Mouse (Mus musculus) limb, embryonic 11.5 days (tissue): ENCODE measurements around the gene Ift57. TPM values are rescaled to one million over a fixed set of nuclear protein-coding genes. Genes with fewer than 3 reads are reported as not detected.

ENCODE experiments used
- ATAC-seq: fragments of 200-750 bp; cut with Nextera tagmentation; 2 replicates; pipeline ENCODE4 v1.8.0; 2017; ENCODE audit warnings: low read depth; ENCODE audit not compliant: insufficient number of reproducible peaks, low FRiP score, low TSS enrichment
- DNase-seq: peaks from one replicate; pipeline ENCODE4 v3.0.0-alpha.2; 2015; ENCODE audit warnings: low spot score
- H3K27ac ChIP-seq: fragments of 300-500 bp; sonication (generic); replicated peaks from 2 replicates; pipeline ENCODE4 v1.5.1; 2014; ENCODE audit warnings: low read depth, mild to moderate bottlenecking, low read length
- H3K27me3 ChIP-seq: fragments of 300-500 bp; sonication (generic); 2 replicates; pipeline ENCODE4 v1.6.1; 2014; ENCODE audit warnings: mild to moderate bottlenecking, low read length, mixed read lengths; ENCODE audit not compliant: control insufficient read depth, insufficient read depth
- H3K36me3 ChIP-seq: fragments of 300-500 bp; sonication (generic); 2 replicates; pipeline ENCODE4 v1.6.1; 2014; ENCODE audit warnings: mild to moderate bottlenecking, low read length, moderate library complexity, mixed read lengths; ENCODE audit not compliant: control insufficient read depth, insufficient read depth
- H3K4me1 ChIP-seq: fragments of 300-500 bp; sonication (generic); 2 replicates; pipeline ENCODE4 v1.6.1; 2014; ENCODE audit warnings: low read length, mixed read lengths; ENCODE audit not compliant: control insufficient read depth, insufficient read depth
- H3K4me2 ChIP-seq: fragments of 300-500 bp; sonication (generic); 2 replicates; pipeline ENCODE4 v1.6.1; 2014; ENCODE audit warnings: low read depth, mild to moderate bottlenecking, moderate library complexity; ENCODE audit not compliant: severe bottlenecking
- H3K4me3 ChIP-seq: fragments of 300-500 bp; sonication (generic); 2 replicates; pipeline ENCODE4 v1.5.1; 2014; ENCODE audit warnings: low read depth, low read length
- H3K9ac ChIP-seq: fragments of 300-500 bp; sonication (generic); 2 replicates; pipeline ENCODE4 v1.6.1; 2014; ENCODE audit warnings: mild to moderate bottlenecking, low read length
- H3K9me3 ChIP-seq: fragments of 300-500 bp; sonication (generic); 2 replicates; pipeline ENCODE4 v1.6.1; 2016; ENCODE audit warnings: low read length; ENCODE audit not compliant: control insufficient read depth
- WGBS: fragments of 180-500 bp; shearing (Covaris S2); extraction: QIAGEN DNeasy Blood & Tissue Kit; methylation state at CpG from one replicate; pipeline ENCODE4 v1.1.7; 2014; 5-methylcytosine and 5-hydroxymethylcytosine counted together
- polyA plus RNA-seq: library from polyadenylated mRNA; unstranded; fragments of >200 nt; fragmentation: Nextera tagmentation; extraction: Ambion mirVana; gene quantifications from 2 replicates; pipeline ENCODE4 v1.2.1, GENCODE M21; 2014

Ift57 gene
- polyA plus RNA-seq, 1 experiment from 2014 or later: 22.6 TPM

DNA sequence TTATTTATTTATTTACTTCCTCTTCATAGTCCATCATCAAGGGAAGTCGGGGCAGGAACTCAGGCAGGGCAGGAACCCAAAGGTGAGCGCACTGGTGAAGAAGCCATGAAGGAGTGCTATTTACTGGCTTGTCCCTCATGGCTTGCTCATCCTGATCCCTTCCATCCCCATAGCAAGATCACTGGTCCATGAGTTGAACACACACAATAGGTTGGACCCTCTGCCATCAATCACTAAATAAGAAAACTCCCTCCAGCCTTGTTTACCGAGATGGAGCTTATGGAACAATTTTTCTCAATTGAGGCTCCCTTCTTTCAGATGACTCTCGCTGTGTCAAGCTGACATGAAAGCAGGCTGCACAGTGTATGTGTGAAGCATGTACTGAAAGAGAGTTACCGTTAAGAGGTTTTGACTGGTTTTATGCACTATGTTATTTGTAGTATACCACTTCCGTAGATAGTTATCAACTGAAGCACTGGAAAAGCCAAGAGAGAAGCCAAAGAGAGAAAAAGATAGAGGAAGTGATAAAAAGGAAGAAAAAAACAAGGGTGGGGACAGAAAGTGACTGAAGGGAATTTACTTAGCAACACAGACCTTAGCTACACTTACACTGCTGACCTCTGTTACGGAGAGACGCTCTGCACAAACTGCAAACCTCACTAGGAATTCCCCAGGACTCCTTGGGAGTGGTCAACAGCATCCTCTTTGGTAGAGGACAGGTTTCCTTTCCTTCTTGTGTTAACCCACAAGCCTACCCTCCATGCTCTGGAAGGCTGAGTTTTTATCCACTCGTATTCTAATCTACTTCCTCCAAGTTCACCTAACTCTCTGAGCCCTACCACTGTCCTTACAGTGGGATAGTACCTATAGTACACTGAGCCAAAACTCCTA lies 91.8 kb downstream of the Ift57 start:
- no peaks in the 10 kb centered on the region for H3K9me3 ChIP-seq
- H3K36me3 ChIP-seq: no peaks in the 10 kb centered on the region
- no peak overlapping the region for H3K4me2 ChIP-seq
- no peak for DNase-seq
- WGBS: 91% methylated on average over 9 of the region's 9 CpGs
- H3K4me1 ChIP-seq: no peaks in the 10 kb centered on the region
- H3K4me3 ChIP-seq: no peak overlapping the region
- H3K27me3 ChIP-seq: no peaks in the 10 kb centered on the region
- ATAC-seq: no peak
- H3K9ac ChIP-seq: no peak overlapping the region
- H3K27ac ChIP-seq: no peak overlapping the region

DNA sequence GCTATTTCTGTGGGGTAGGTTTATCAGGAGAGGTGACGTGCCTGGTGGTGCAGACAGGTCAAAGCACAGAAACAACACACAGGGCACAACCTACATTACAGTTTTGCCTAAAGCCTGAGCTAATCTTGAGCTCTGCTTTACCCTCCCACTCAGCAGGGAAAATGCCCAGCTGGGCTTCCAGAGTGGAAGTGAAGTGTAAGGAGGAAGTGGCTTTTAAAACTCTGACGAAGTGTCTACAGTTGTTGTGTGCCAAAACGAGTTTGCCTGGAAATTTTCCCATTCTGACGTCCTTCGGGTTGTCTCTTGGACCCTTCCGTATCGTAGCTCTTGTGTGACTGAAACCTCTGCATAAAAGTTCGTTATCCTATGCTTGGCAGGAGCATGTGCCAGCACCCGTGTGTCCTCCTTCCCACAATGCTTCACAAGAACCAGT lies 93.4 kb downstream of the Ift57 start:
- Histone ChIP-seq H3K36me3 (no peaks in the 10 kb centered on the region), H3K27ac (no peak overlapping the region), H3K27me3 (no peaks in the 10 kb centered on the region), H3K9me3 (no peaks in the 10 kb centered on the region), H3K4me2 (no peak overlapping the region), H3K4me1 (no peaks in the 10 kb centered on the region), H3K4me3 (no peak overlapping the region), H3K9ac (no peak overlapping the region)
- no peak for ATAC-seq
- DNase-seq: no peak
- WGBS: 54% methylated on average over 9 of the region's 9 CpGs

DNA sequence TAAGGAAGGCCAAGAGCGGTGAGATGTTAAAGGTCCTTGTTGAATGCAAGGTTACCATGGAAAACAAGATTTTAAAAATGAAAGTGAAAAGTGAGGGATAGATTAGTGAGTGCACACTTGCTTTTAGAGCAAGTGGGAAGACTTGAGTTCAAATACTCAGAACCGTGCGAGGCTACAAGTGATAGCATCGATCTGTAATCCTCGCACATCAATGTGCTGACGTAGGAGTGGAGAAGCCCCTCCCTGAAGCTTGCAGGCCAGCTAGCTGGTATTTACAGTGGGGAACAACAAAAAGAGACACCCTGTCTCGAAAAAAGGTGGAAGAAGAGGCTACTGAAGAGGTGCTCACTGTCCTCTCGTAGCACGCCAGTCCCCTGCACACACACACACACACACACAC lies 94.6 kb downstream of the Ift57 start:
- Histone ChIP-seq H3K9me3 (no peaks in the 10 kb centered on the region), H3K36me3 (no peaks in the 10 kb centered on the region), H3K27ac (no peak overlapping the region), H3K9ac (no peak overlapping the region), H3K27me3 (no peaks in the 10 kb centered on the region), H3K4me3 (no peak overlapping the region), H3K4me2 (no peak overlapping the region), H3K4me1 (no peaks in the 10 kb centered on the region)
- DNase-seq (no peak), ATAC-seq (no peak)
- WGBS: 87% methylated on average over 9 of the region's 9 CpGs

DNA sequence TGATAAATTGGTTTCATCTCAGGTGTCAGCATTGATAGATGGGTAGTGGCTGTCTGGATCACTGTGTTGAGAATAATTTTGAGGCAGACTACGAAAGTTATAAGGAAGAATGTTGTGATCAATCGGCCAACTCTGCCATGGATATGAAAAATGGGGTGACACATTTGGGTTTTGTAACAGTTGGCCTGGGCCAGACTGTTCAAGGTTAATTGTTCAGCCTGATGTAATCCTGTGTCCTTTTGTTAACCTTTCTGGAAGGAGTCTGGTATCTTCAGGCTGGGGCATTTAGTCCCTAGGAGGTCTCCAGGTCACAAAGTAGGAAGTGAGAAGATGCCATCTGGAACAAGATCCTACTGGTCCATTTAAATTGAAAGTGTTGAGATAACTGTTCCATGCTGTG lies 97.2 kb downstream of the Ift57 start:
- Histone ChIP-seq H3K4me1 (no peaks in the 10 kb centered on the region), H3K27ac (no peak overlapping the region), H3K9me3 (no peaks in the 10 kb centered on the region), H3K4me3 (no peak overlapping the region), H3K36me3 (no peaks in the 10 kb centered on the region), H3K9ac (no peak overlapping the region), H3K27me3 (no peaks in the 10 kb centered on the region), H3K4me2 (no peak overlapping the region)
- ATAC-seq (no peak), DNase-seq (no peak)
- WGBS: 53% methylated on average over 2 of the region's 2 CpGs

DNA sequence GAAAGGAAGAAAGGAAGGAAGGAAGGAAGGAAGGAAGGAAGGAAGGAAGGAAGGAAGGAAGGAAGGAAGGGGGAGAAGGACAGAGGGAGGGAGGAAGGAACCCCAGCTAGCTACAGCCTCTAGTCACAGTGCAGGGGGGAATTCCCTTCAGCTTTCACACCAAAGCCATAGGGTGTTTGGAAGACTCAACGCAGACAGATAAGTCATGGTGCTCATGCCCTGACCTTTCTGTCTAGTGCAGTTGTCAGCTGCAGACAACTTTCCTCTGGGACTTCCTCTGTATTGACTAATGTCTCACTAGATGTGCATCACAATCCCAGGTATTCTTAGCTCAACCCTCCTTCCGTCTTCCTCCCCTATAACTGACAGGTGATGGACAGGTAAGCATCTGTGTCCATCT lies 97.9 kb downstream of the Ift57 start:
- no peaks in the 10 kb centered on the region for H3K9me3 ChIP-seq
- H3K4me2 ChIP-seq: no peak overlapping the region
- H3K36me3 ChIP-seq: no peaks in the 10 kb centered on the region
- H3K27ac ChIP-seq: no peak overlapping the region
- no peaks in the 10 kb centered on the region for H3K4me1 ChIP-seq
- no peak for ATAC-seq
- H3K27me3 ChIP-seq: no peaks in the 10 kb centered on the region
- no peak overlapping the region for H3K9ac ChIP-seq
- WGBS: 83% methylated on average over 2 of the region's 2 CpGs
- no peak overlapping the region for H3K4me3 ChIP-seq
- DNase-seq: no peak

DNA sequence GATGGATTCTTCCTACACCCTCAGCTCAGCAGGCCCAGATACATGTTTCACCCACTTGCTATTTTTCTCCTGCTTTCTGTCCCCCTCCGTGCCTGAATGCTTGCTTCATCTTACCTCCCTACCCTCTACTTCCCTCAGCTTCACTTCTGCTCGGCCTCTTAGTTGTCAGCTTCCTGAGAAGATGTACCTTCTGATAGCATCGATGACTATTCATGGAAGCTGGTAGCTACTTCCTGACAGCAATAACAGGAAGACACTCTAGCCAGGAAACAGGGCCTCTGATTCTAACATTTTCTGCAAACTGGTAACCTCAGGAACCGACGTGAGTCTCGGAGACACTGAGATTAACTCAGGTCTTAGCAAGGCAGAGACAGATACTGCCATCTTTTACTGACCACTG lies 99.8 kb downstream of the Ift57 start:
- H3K4me1 ChIP-seq: peaks cover 2% of the 10 kb centered on the region; the same call in 1 of the 2 replicates
- no peak for DNase-seq
- H3K27ac ChIP-seq: no peak overlapping the region
- 83% methylated on average over 6 of the region's 6 CpGs for WGBS
- ATAC-seq: no peak
- H3K4me2 ChIP-seq: no peak overlapping the region
- H3K9ac ChIP-seq: no peak overlapping the region
- H3K9me3 ChIP-seq: no peaks in the 10 kb centered on the region
- H3K27me3 ChIP-seq: no peaks in the 10 kb centered on the region
- no peak overlapping the region for H3K4me3 ChIP-seq
- no peaks in the 10 kb centered on the region for H3K36me3 ChIP-seq

DNA sequence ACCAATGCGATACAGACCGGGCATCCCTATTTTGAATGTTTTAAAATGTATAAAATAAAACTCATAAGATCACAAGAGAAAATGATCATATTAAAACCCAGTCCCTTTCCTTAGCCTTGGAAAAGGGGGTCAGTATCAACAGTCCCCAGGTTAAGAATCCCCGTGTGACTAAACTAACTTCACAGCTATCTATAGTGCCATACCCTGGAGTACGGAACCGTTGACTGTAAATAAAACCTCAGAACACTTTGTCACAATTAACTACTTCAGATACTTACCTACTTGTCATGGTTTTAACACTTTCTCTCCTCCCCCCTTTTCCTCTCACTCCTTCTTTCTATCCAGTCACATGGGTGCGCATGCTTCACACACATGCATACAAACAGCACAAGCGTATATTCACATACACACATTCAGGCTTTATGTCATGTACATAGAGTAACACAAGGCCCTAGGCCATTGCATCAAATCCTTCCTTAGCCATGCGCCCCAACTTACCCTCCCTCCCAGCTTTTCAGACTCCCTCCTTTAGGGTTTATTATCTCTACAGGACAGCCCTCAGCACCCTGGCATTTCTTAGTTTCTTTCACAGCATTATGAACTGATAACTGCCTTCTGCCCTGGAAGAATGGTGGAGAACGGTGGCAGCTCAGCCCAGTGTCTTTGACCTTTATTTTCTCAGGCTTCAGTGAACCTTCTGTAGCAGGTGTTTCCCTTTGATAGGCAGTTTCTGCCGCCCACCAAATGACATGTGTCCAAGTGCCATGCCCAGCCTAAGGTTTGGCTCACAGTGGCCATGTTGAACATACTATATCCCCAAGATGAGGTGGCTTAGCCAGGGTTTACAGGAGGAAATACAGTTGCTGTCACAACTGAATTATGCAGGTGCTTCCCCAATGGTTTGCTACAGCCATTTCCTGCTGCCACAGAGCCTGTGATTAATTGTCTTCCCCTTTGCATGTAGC lies 100.8 kb downstream of the Ift57 start, which contains the start of gene Cd47:
TSS of gene Cd47 (plus strand) at position 937 of the 965 bp plus-strand sequence.
- Histone ChIP-seq H3K9ac (no peak within 1 kb of the TSS), H3K27me3 (no peaks in the 10 kb centered on the region), H3K36me3 (no peaks in the 10 kb centered on the region), H3K4me1 (peaks cover 2% of the 10 kb centered on the region; the same call in 1 of the 2 replicates), H3K27ac (no peak within 1 kb of the TSS), H3K9me3 (no peaks in the 10 kb centered on the region), H3K4me3 (no peak within 1 kb of the TSS), H3K4me2 (no peak within 1 kb of the TSS)
- DNase-seq (no peak), ATAC-seq (no peak)
- WGBS: 83% methylated on average over 10 of the region's 10 CpGs

DNA sequence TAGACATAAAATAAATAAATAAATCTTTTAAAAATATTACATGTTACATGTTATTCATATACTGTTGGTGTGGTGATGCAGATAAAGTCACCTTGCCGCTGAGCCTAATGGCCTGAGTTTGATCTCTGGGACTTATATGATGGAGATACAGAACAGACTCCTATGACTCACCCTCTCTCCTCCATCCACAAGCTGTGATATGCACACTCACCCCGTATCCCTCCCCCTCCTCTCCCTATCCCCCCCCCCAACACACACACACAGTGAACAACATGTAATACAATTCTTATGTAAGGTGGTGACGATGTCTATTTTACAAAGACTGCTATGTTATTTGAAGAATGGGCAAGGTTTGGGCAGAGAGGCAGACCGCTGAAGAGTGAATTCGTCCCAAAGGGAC lies 102.0 kb downstream of the Ift57 start:
- DNase-seq: no peak
- no peak overlapping the region for H3K4me3 ChIP-seq
- no peak for ATAC-seq
- H3K36me3 ChIP-seq: no peaks in the 10 kb centered on the region
- H3K27me3 ChIP-seq: no peaks in the 10 kb centered on the region
- H3K9ac ChIP-seq: no peak overlapping the region
- H3K9me3 ChIP-seq: no peaks in the 10 kb centered on the region
- peaks cover 2% of the 10 kb centered on the region; the same call in 1 of the 2 replicates for H3K4me1 ChIP-seq
- H3K27ac ChIP-seq: no peak overlapping the region
- 85% methylated on average over 5 of the region's 5 CpGs for WGBS
- H3K4me2 ChIP-seq: no peak overlapping the region
